Mouse (Mus musculus) ZHBTc4 (cell line): ENCODE data around the gene Fancl.

Source experiments
- DNase-seq: peaks from one replicate; pipeline ENCODE4 v3.0.0-alpha.2; 2011; ENCODE audit warnings: low read depth, low spot score

Fancl gene

DNA sequence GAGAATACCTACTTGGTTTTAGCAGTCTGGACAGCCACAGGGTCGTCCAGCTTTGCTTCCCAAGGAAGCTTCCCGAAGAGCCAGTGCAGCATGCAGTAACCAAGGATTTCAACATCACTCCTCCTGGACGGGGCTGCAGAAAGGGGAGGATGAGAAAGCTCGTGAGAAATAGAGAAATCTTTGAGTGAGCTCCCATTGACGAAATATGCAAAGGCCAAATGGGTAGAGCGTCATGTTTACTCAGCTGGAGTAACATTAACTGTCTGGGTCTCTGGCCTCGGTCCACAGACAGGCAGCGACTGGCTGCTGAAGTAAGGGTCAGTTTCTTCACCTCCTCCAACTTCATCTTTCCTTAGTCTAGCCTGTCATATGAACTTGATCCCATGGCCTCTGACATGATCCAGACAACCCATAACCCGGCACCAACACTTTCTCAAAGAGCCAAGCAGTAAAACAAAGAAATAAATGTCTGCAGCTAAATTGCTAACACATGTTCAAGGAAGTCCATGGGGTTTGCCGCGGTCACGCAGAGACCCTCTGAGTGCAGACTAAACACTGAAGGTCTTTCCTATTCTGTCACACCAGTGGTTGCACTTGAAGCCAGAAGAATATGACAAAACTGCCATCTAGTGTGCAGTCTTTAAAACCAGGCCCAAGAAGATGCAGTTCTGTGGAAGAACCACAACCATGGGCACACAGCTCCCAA, 104.0 kb downstream of the Fancl start:
- peak; percentile 9 for DNase-seq

DNA sequence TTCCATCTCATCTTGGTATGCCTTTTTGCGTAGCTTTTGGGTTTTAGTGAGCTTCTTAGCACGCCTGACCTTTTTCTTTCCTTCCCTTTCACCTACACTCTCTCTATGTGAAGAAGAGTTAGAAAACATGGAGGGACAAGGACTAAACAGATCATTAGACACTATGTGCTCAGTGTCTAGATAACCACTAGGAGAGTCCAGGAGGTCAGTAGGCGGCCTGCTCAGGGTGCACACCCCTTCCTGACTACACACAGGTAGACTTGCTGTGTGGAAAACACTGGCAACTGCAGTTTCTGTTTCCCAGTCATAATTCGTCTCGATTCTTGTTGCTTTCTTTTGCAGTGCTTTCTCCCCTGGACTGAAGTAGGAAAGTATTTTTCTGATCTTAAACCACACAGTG, 110.0 kb downstream of the Fancl start:
- DNase-seq: no peak

DNA sequence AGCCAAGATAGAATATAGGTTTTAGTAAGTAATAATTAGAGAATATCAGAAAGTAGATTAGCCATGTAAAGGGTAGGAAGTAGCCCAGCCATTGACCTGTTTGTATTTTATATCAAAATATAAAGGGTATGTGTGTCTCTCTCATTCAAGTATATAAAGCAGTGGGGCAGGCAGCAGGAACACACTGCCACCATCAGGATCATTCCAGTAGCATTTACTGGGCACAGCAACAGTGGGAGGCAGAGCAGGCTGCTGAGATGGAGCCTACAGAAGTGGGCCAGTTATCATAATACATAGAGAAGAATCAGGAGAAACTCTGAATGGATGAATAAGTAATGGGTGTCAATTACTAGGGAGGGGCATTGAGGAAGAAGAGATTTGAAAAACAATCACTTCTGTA, 127.7 kb downstream of the Fancl start:
- DNase-seq: peak; percentile 13

- no peak for DNase-seq
Observed at GRCm38 (mm10) chr11:26516086-26516485, 130.2 kb downstream of the Fancl start.

DNA sequence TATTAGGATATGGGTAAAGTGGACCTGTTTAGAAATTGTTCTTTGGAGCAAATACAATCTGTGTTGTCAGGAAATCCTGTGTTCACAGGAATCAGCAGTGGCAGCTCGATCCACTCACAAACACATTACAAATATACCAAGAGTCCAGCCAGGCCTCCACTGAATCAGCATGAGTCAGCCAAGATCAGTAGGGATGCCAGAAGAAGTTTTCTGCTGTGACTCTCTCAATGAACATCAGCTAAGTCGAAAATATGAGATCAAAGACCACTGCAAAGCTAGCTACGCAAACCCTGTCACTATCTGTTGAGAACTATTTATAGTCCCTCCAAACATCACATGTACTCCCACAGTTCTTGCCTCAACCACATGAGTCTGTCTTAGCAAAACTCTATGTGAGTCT, 133.1 kb downstream of the Fancl start:
- no peak for DNase-seq
